Mouse (Mus musculus) stomach, postnatal 0 days (tissue): Measurements from ENCODE around the gene Ssu72.

Source experiments
- CTCF ChIP-seq: IDR thresholded peaks from 2 replicates; pipeline ENCODE4 v1.5.1; 2016; ENCODE audit warnings: antibody characterized with exemption, low read depth, mild to moderate bottlenecking, moderate library complexity
- EP300 ChIP-seq: optimal IDR thresholded peaks from 2 replicates; pipeline ENCODE3; 2016; ENCODE audit warnings: antibody characterized with exemption

GRCm38 (mm10) chr4:155656214-155656751, 48.3 kb upstream of the Ssu72 start:
- no peak for TF ChIP-seq CTCF
- no peak for TF ChIP-seq EP300
